Mouse (Mus musculus) lung, embryonic 16.5 days (tissue): ENCODE measurements around the gene Ahsa2. TPM values are rescaled to one million over a fixed set of nuclear protein-coding genes. Genes with fewer than 3 reads are reported as not detected.
"Not testable (repeated sequence)": the region's sequence is repeated elsewhere in the genome, so short reads cannot be mapped to it uniquely, and the experiment has no call there.

ENCODE experiments used
- ATAC-seq: fragments of 200-750 bp; cut with Nextera tagmentation; 2 replicates; pipeline ENCODE4 v1.8.0; 2017; ENCODE audit warnings: low read depth, mild to moderate bottlenecking, moderate library complexity
- H3K27ac ChIP-seq: fragments of 300-500 bp; sonication (generic); 2 replicates; pipeline ENCODE4 v1.5.1; 2014; ENCODE audit warnings: mild to moderate bottlenecking, control low read depth, low read length
- H3K27me3 ChIP-seq: fragments of 300-500 bp; sonication (generic); 2 replicates; pipeline ENCODE4 v1.6.1; 2014; ENCODE audit warnings: low read depth, low read length, mixed read lengths; ENCODE audit not compliant: control insufficient read depth, insufficient read depth
- H3K36me3 ChIP-seq: fragments of 300-500 bp; sonication (generic); 2 replicates; pipeline ENCODE4 v1.6.1; 2014; ENCODE audit warnings: low read length; ENCODE audit not compliant: control insufficient read depth, insufficient read depth
- H3K4me1 ChIP-seq: fragments of 300-500 bp; sonication (generic); replicated peaks from 2 replicates; pipeline ENCODE4 v1.6.1; 2014; ENCODE audit warnings: low read length, mixed read lengths; ENCODE audit not compliant: control insufficient read depth, insufficient read depth
- H3K4me2 ChIP-seq: fragments of 300-500 bp; sonication (generic); 2 replicates; pipeline ENCODE4 v1.6.1; 2014; ENCODE audit warnings: low read depth, low read length, control low read depth
- H3K4me3 ChIP-seq: fragments of 300-500 bp; sonication (generic); 2 replicates; pipeline ENCODE4 v1.5.1; 2014; ENCODE audit warnings: mild to moderate bottlenecking, low read length, control low read depth
- H3K9ac ChIP-seq: fragments of 300-500 bp; sonication (generic); 2 replicates; pipeline ENCODE4 v1.6.1; 2014; ENCODE audit warnings: low read length, control low read depth
- H3K9me3 ChIP-seq: fragments of 300-500 bp; sonication (generic); 2 replicates; pipeline ENCODE4 v1.6.1; 2016; ENCODE audit warnings: low read length; ENCODE audit not compliant: control insufficient read depth
- WGBS: fragments of 180-500 bp; shearing (Covaris S2); extraction: QIAGEN DNeasy Blood & Tissue Kit; methylation state at CpG from one replicate; pipeline ENCODE4 v1.1.7; 2014; 5-methylcytosine and 5-hydroxymethylcytosine counted together
- microRNA-seq: library from miRNA; unstranded; fragments of <30 nt; microRNA quantifications from one replicate; pipeline ENCODE4, GENCODE M21; 2016
- polyA plus RNA-seq: library from polyadenylated mRNA; unstranded; fragments of >200 nt; fragmentation: Nextera tagmentation; extraction: Ambion mirVana; gene quantifications from 2 replicates; pipeline ENCODE4 v1.2.1, GENCODE M21; 2015

Gene Ahsa2
- polyA plus RNA-seq, 1 experiment from 2014 or later: 79.0 TPM

DNA sequence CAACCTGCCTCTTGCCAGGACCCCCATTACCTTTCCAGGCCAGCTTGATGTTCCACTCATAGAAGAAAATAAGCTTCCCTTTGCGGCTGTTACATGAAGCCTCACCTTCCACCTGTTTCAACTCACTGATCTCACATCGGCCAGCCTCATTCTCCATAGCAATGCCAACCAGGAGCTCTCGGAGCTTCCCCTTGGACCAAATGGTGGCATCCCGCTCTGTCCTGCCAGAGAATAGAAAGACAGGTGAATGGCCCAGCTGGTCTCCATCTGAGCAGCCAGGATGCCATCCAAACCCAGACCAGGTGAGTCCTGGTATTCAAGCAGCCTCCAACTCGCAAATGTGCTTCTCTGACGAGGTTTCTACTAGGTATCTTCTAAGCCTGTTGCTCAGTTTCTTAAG lies 1.2 kb downstream of the Ahsa2 start:
- 34% methylated on average over 6 of the region's 6 CpGs for WGBS
- H3K9me3 ChIP-seq: no peaks in the 10 kb centered on the region
- peaks cover 11% of the 10 kb centered on the region for H3K4me1 ChIP-seq

DNA sequence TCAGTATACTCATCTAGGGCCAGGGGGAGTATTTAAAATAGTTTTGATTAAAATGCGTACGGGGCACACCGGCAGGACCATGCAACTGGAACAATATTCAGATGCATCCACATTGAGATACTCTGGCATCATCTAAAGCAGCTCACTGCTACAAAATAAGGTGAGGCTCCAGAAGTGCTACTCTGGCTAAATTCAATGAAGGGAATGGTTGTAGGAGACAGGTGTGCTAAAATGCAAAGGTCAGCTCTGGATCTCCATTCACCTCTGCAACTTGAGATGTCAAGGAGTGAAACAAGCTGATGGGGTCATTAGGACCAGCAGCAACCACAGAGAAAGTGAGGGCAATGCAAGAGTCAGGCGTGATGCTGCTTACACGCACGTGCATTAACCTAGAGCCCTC lies 2.6 kb downstream of the Ahsa2 start:
- peaks cover 35% of the 10 kb centered on the region for H3K36me3 ChIP-seq
- ATAC-seq: no peak

More for the DNA sequence above, 1.2 kb downstream of the Ahsa2 start:
- ATAC-seq: no peak
- Histone ChIP-seq H3K4me3 (peak overlapping the region; percentile 90), H3K27ac (no peak overlapping the region), H3K4me2 (peak overlapping the region; percentile 87), H3K9ac (peak overlapping the region; percentile 95), H3K36me3 (peaks cover 26% of the 10 kb centered on the region), H3K27me3 (no peaks in the 10 kb centered on the region)

DNA sequence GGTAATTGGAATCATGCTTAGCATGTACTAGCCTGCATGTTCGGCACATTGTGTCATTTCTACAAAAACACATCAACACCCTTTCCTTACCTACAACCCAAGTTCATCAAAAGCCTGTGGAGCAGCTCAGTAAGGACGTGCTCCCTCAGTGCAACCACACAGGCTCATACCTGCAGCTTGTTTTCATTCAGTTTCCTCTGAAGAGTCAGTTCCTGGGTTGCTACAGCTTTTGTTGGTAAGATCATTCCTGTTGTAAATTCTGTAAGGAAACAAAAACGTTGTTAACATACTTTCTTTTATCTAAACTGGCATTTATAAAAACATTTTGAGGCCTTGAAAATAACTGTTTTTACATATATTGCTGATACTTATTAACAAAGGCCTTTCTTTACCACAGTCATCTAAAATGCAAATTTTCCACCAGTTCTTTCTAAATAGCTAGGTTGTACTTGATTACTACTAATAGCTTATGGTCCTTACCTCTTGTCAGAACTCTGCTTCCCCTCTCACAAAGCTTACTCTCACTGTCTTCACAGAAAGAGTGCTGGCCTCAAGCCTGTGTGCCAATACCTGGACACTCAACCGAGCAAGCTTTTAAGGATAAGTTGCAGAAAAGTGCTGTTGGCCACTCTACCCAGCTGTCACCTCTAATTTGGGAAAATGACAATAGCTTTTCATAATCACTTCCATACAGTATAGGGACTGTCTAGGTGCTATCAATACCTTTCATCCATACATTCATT lies 5.6 kb downstream of the Ahsa2 start:
- no peaks in the 10 kb centered on the region for H3K27me3 ChIP-seq
- ATAC-seq: no peak
- no peak overlapping the region for H3K9ac ChIP-seq
- WGBS: 81% methylated on average over 4 of the region's 4 CpGs
- H3K4me3 ChIP-seq: no peak overlapping the region
- H3K27ac ChIP-seq: no peak overlapping the region
- peaks cover 56% of the 10 kb centered on the region for H3K36me3 ChIP-seq
- H3K9me3 ChIP-seq: no peaks in the 10 kb centered on the region
- no peak overlapping the region for H3K4me2 ChIP-seq
- H3K4me1 ChIP-seq: peaks cover 11% of the 10 kb centered on the region

More for the DNA sequence above, 2.6 kb downstream of the Ahsa2 start:
- Histone ChIP-seq H3K4me3 (no peak overlapping the region), H3K9me3 (no peaks in the 10 kb centered on the region), H3K27ac (no peak overlapping the region), H3K27me3 (no peaks in the 10 kb centered on the region), H3K4me2 (no peak overlapping the region), H3K9ac (no peak overlapping the region), H3K4me1 (peaks cover 11% of the 10 kb centered on the region)
- 89% methylated on average over 6 of the region's 6 CpGs for WGBS

GRCm38 (mm10) chr11:23489955-23490354 lies 7.9 kb downstream of the Ahsa2 start:
- Histone ChIP-seq H3K4me1 (no peaks in the 10 kb centered on the region), H3K9me3 (no peaks in the 10 kb centered on the region), H3K27ac (no peak overlapping the region), H3K36me3 (peaks cover 61% of the 10 kb centered on the region), H3K4me3 (no peak overlapping the region), H3K4me2 (no peak overlapping the region), H3K27me3 (no peaks in the 10 kb centered on the region), H3K9ac (no peak overlapping the region)
- WGBS: 83% methylated on average over 1 of the region's 1 CpGs
- no peak for ATAC-seq

DNA sequence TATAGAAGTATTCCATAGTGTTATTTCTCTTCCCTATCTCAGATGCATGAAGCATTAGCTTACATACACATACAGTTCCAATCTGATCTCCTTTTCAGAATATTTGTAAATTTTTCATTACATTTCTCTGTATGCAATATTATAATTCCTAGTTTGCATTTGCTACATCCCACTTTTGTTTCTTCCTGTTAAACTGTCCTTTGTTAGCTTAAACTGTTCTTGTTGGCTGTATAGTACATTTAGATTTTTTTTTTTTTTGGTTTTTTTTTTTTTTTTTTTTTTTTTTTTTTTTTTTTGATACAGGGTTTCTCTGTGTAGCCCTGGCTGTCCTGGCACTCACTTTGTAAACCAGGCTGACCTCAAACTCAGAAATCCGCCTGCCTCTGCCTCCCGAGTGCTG lies 32.0 kb downstream of the Ahsa2 start:
- not testable (repeated sequence) for ATAC-seq, H3K9ac ChIP-seq, H3K4me3 ChIP-seq, H3K9me3 ChIP-seq, H3K27ac ChIP-seq, H3K4me2 ChIP-seq, H3K27me3 ChIP-seq, H3K4me1 ChIP-seq
- 93% methylated on average over 2 of the region's 2 CpGs for WGBS
- peaks cover 17% of the 10 kb centered on the region for H3K36me3 ChIP-seq

Small RNAs within 50 kb of the gene (microRNA-seq; reads per million reads assigned to microRNA genes)
- gene Gm47279: not detected

Other genes starting within 250 kb of the Ahsa2 start
- 89.1 and 90.2 TPM in 2 replicates for gene Xpo1, start 242.0 kb downstream of the Ahsa2 start, polyA plus RNA-seq
- gene Usp34, start 191.1 kb downstream of the Ahsa2 start, polyA plus RNA-seq: 21.3 and 23.4 TPM in 2 replicates
- gene 1700093K21Rik, start 23.1 kb upstream of the Ahsa2 start, polyA plus RNA-seq: not detected in 2 replicates
- 18.4 and 20.6 TPM in 2 replicates for gene 0610010F05Rik, start 135.6 kb upstream of the Ahsa2 start, polyA plus RNA-seq
- gene Pus10, start 167.6 kb upstream of the Ahsa2 start, polyA plus RNA-seq: 17.7 and 21.3 TPM in 2 replicates
- 29.8 and 31.2 TPM in 2 replicates for gene Pex13, start 167.9 kb upstream of the Ahsa2 start, polyA plus RNA-seq